Comparison of ENCODE assay signal across 26 mouse cellular contexts in genomic region chr14:110271270-110271669, GRCm38 (mm10).
DNase-seq lines count a peak whose midpoint lies in the region; ATAC-seq lines count a peak whose summit lies in the region.
"Had no signal": no experiment of that assay in that cellular context is flagged by ENCODE, and none has a peak within 500 bp of the region (broad histone marks: within the 10 kb centered on the region; RNA-seq: fewer than 3 reads in every experiment).

No protein-coding gene starts in this region.

- H3K4me3 ChIP-seq in forebrain, embryonic 15.5 days = no peak overlapping the region
- H3K4me3 ChIP-seq in forebrain, embryonic 12.5 days (replicated peaks) = no peak overlapping the region
- no peak overlapping the region for H3K4me3 ChIP-seq in liver, embryonic 12.5 days
- H3K4me3 ChIP-seq: heart, adult 2 months; heart, embryonic 10.5 days; heart, embryonic 13.5 days; hindbrain, embryonic 13.5 days had no signal

- ATAC-seq in cerebellum, adult (ENCODE audit: insufficient number of reproducible peaks, low FRiP score, low TSS enrichment) = no peak
- peak; percentile 60; the same call in 1 of the 2 replicates for ATAC-seq in forebrain, embryonic 15.5 days (replicated peaks)
- ATAC-seq in forebrain, embryonic 12.5 days (ENCODE audit: low FRiP score) = no peak
- ATAC-seq in CD4-positive, CD25-positive, alpha-beta regulatory T cell, adult 4 months = no peak
- ATAC-seq in liver, embryonic 12.5 days = no peak
- ATAC-seq: activated CD4-positive, CD25-positive, alpha-beta regulatory T cell, adult 4 months; hindbrain, embryonic 16.5 days; inflammation-experienced regulatory T-cells, adult 6 months; intestine, embryonic 16.5 days had no signal

- H3K4me2 ChIP-seq in forebrain, embryonic 15.5 days (replicated peaks) = no peak overlapping the region
- H3K4me2 ChIP-seq in forebrain, embryonic 12.5 days = no peak overlapping the region
- no peak overlapping the region for H3K4me2 ChIP-seq in liver, embryonic 12.5 days
- H3K4me2 ChIP-seq: heart, embryonic 13.5 days; hindbrain, embryonic 13.5 days had no signal

- DNase-seq in cerebellum, postnatal 14 days = peak; percentile 12 to 37
- peak; percentile 3 for DNase-seq in brain, adult 2 months (ENCODE audit: low read depth, low spot score)
- DNase-seq in brain, embryonic 18.5 days (ENCODE audit: low read depth, low spot score) = peak; percentile 43
- DNase-seq: adrenal gland, adult 8-10 months; adrenal gland, postnatal 25 days; B cell, adult 2 months; cerebellum, adult 18-20 months; cerebellum, adult 9-10 months; cerebellum, postnatal 36 days; gastrocnemius, postnatal 25 days; heart, adult 2 months; heart, postnatal 14 days; kidney, adult 18-20 months; kidney, adult 9 months had no signal

- no peak overlapping the region for H3K9ac ChIP-seq in forebrain, embryonic 15.5 days (replicated peaks)
- H3K9ac ChIP-seq in forebrain, embryonic 12.5 days = no peak overlapping the region
- no peak overlapping the region for H3K9ac ChIP-seq in liver, embryonic 12.5 days
- H3K9ac ChIP-seq: heart, embryonic 13.5 days; hindbrain, embryonic 13.5 days had no signal

- no peaks in the 10 kb centered on the region for H3K36me3 ChIP-seq in forebrain, embryonic 15.5 days
- H3K36me3 ChIP-seq in forebrain, embryonic 12.5 days (replicated peaks) = no peaks in the 10 kb centered on the region
- no peaks in the 10 kb centered on the region for H3K36me3 ChIP-seq in liver, embryonic 12.5 days
- H3K36me3 ChIP-seq: heart, embryonic 10.5 days; heart, embryonic 13.5 days; hindbrain, embryonic 13.5 days had no signal

- WGBS in forebrain, embryonic 15.5 days = 62% methylated on average over 2 of the region's 2 CpGs
- WGBS in forebrain, embryonic 12.5 days = 82% methylated on average over 2 of the region's 2 CpGs
- 70% methylated on average over 2 of the region's 2 CpGs for WGBS in liver, embryonic 12.5 days (ENCODE audit: insufficient replicate concordance)

- H3K4me1 ChIP-seq in forebrain, embryonic 15.5 days = no peaks in the 10 kb centered on the region
- no peaks in the 10 kb centered on the region for H3K4me1 ChIP-seq in forebrain, embryonic 12.5 days
- H3K4me1 ChIP-seq in liver, embryonic 12.5 days = no peaks in the 10 kb centered on the region
- H3K4me1 ChIP-seq: heart, embryonic 10.5 days; heart, embryonic 13.5 days; hindbrain, embryonic 13.5 days had no signal

- H3K9me3 ChIP-seq in forebrain, embryonic 15.5 days = no peaks in the 10 kb centered on the region
- H3K9me3 ChIP-seq in forebrain, embryonic 12.5 days = no peaks in the 10 kb centered on the region
- no peaks in the 10 kb centered on the region for H3K9me3 ChIP-seq in liver, embryonic 12.5 days (replicated peaks)
- H3K9me3 ChIP-seq: heart, embryonic 10.5 days; heart, embryonic 13.5 days; hindbrain, embryonic 13.5 days had no signal

- no peaks in the 10 kb centered on the region for H3K27me3 ChIP-seq in forebrain, embryonic 15.5 days
- no peaks in the 10 kb centered on the region for H3K27me3 ChIP-seq in forebrain, embryonic 12.5 days
- H3K27me3 ChIP-seq in liver, embryonic 12.5 days (replicated peaks) = no peaks in the 10 kb centered on the region
- H3K27me3 ChIP-seq: heart, embryonic 13.5 days; hindbrain, embryonic 13.5 days had no signal

- no peak overlapping the region for H3K27ac ChIP-seq in forebrain, embryonic 15.5 days (replicated peaks)
- no peak overlapping the region for H3K27ac ChIP-seq in forebrain, embryonic 12.5 days
- no peak overlapping the region for H3K27ac ChIP-seq in liver, embryonic 12.5 days
- H3K27ac ChIP-seq: heart, adult 2 months; heart, embryonic 10.5 days; heart, embryonic 13.5 days; hindbrain, embryonic 13.5 days had no signal
